Mouse (Mus musculus) forelimb bud, embryonic 11.5 days (tissue): ENCODE measurements around the gene Coro2b.

Experiments used
- DNase-seq: peaks from one replicate; pipeline ENCODE4 v3.0.0-alpha.2; 2012; ENCODE audit warnings: low read depth, low spot score

Coro2b gene

GRCm38 (mm10) chr9:62536655-62537631 lies at the start of gene Coro2b:
Coro2b (minus strand) TSS chr9:62537044.
- peak; percentile 42 for DNase-seq

- DNase-seq: no peak
Observed at GRCm38 (mm10) chr9:62577558-62577957, 40.7 kb upstream of the Coro2b start.

- DNase-seq: no peak
Observed at GRCm38 (mm10) chr9:62569121-62569520, 32.3 kb upstream of the Coro2b start.

- DNase-seq: no peak
Observed at GRCm38 (mm10) chr9:62567818-62568217, 31.0 kb upstream of the Coro2b start.

- no peak for DNase-seq
Observed at GRCm38 (mm10) chr9:62562236-62562635, 25.4 kb upstream of the Coro2b start.

DNA sequence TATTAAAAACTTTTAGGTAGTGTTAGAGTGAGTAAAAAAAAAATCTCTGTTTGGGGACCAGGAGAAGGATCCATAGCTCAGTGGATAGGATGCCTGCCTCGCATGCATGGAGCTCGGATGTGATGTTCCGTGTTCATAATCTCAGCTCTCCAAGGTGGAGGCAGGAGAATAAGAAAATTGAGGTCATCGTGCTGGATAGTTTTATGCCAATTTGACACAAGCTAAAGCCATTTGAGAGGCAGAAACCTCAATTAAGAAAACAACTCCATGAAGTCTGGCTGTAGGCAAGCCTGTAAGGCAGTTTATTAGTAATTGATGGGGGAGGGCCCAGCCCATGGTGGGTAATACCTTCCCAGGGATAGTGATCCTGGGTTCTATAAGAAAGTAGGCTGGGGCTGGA lies 23.6 kb upstream of the Coro2b start:
- no peak for DNase-seq

- no peak for DNase-seq
Observed at GRCm38 (mm10) chr9:62560006-62560405, 23.2 kb upstream of the Coro2b start.

DNA sequence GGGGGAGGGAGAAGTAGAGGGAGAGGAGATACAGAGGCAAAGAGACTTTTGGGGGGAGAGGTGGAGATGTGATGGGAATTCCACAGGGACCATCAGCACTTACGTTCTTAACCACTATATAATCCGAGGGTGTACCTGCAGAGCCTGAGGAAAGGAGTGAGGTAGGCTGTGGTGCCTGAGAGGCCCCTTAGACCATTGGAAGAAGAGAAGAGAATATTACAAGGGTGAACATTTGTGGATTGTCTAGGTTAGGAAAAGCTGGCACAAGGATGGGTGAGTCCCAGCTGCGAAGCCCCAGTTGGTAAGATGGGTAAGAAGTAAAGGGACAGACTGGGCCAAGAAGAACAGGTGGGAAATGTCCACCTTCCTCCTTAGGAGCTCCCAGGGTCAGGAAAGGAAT lies 22.6 kb upstream of the Coro2b start:
- no peak for DNase-seq

DNA sequence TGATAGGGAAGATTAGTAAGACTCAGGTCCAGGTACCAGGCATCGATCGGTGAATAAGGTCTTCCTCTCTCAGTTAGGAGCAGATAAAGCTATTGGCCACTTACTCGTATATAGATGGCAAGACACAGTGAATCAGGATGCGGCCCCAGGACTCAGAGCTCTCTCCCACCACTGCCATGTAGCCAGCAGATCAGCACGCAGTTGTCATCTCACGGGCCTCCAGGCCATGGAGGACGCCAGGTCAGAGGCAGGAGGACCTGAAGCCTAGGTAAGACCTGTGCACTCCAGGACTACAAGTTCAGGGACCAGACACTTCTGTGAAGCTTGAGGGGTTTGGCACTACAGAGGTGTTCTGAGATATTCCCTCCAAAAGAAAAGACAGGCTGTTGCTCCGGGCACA lies 21.2 kb upstream of the Coro2b start:
- no peak for DNase-seq

GRCm38 (mm10) chr9:62556748-62557147 lies 19.9 kb upstream of the Coro2b start:
- DNase-seq: no peak

DNA sequence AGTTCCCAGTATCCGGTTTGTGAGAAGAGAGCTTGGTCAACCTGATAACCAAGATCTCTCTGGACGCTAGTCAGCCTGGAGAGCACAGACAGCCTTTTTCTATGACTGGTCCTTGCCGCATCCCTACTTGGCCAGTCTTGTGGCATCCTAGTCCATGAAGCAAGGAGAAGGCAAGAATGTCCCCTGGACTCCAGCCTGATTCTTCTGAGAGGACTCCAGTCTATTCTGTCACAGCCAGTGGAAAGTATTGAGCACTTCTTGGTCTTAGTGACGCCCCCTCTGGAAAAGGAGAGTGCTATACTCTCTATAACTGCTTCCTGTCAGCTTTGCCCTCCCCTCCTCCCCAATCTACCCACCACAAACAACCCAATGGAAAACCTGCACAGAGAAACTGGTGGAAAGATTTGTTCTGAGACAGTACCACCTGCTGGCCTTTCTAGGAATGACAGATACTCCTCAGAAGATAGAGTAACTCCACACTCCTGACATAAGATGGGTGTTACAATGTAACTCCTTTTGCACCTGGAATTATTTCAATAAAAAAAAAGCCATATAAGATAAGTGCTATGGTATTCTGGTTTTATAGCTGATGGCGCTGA lies 18.5 kb upstream of the Coro2b start:
- peak; percentile 55 for DNase-seq

DNA sequence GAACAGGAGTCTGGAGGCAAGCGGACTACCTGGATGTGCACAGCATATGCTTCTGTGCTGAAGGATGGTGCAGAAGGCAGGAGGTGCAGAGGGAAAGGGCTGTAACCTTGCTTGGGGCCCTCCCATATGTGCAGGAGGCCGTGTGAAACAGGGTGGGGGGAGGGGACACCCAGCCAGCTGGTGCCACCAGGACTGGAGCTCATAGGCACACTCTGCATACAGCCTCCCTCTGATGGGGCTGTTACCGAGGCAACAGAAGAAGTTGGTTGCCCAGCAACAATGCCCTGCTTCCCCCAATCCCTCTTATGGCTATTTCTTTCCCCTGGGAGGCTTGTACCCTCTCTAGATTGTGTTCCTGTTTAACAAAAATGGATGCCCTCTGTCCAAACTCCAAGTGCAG lies 17.8 kb upstream of the Coro2b start:
- DNase-seq: no peak

- DNase-seq: peak; percentile 62
Observed at GRCm38 (mm10) chr9:62553366-62553940, 16.6 kb upstream of the Coro2b start.

GRCm38 (mm10) chr9:62551531-62551930 lies 14.7 kb upstream of the Coro2b start:
- DNase-seq: no peak

- DNase-seq: peak; percentile 40
Observed at GRCm38 (mm10) chr9:62550661-62551093, 13.8 kb upstream of the Coro2b start.

DNA sequence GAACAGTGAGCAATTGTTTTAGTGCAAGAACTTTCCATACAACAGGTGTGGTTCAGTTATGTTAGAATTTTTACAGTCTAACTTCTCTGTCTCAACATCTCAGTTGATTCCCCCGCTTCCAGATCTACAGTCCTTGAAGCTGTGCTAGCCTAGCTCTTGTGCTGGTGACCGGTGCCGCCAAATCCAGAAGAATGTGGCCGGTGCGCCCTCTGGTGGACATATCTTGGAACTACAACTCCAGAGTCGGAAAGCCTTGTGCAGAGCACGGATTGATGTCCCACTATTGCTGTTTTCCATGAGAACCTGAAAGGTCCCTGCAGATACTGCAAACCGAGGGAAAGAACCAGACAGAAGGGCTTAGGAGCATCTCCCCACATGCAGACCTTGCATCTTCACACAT lies 13.0 kb upstream of the Coro2b start:
- peak; percentile 85 for DNase-seq

DNA sequence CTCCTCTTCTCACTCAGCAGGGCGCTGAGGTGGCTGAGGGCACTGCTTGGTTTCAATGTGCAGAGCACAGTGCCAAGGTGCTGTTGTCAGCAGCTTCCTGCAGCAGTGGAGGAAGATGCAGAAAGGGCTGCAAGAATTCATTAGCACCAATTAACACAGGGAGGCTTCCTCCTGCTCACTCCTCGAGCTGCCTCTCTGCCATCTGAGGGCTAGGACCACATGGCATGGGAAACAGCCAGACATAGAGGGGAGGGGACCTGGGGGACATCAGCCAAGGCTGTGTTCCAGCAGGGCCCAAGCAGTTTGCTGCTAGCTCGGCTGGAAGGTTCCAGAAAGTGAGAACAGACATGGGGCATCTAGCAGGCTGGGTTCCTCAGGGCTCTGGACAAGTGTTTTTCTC lies 10.6 kb upstream of the Coro2b start:
- no peak for DNase-seq

GRCm38 (mm10) chr9:62544856-62545255 lies 8.0 kb upstream of the Coro2b start:
- no peak for DNase-seq

- no peak for DNase-seq
Observed at GRCm38 (mm10) chr9:62543878-62544277, 7.0 kb upstream of the Coro2b start.

DNA sequence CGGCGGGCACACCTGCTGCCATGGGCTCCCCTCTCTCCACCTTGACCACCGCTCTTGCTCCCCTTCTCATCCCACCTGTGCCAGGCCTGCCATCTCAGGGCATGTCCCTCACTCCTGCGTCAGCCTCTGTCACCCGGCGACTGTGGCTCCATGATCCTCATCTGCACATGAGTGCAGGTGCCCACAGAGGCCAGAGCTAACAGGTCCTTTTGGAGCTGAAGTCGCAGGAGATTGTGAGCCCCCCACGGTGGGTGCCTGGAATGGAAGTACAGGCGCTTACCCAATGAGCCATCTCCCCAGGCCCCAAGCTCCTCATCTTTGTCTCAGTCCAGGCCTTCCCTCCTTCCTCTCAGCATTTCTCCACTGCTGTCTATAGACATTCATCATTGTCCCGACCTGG lies 4.8 kb upstream of the Coro2b start:
- DNase-seq: no peak

- DNase-seq: no peak
Observed at GRCm38 (mm10) chr9:62541182-62541581, 4.3 kb upstream of the Coro2b start.

DNA sequence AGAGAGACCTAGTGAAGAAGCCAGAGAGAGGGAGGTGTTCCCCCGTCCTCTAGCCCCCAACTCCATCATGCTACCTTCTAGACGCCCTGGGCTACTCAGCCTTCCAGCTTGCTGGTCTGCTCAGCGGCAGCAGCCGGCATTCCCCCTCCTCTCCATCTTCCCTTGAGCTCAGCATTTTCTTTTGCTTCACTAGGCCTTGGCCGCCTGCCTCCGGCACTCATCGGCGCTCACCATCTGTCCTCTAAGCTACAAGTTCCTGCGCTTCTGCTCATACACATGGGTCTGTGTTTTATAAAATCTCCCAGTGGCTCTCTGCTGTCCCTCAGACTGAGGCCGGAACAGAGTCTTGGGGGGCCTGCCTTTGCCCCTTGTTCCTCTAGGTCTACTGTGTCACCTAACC lies 3.9 kb upstream of the Coro2b start:
- no peak for DNase-seq

DNA sequence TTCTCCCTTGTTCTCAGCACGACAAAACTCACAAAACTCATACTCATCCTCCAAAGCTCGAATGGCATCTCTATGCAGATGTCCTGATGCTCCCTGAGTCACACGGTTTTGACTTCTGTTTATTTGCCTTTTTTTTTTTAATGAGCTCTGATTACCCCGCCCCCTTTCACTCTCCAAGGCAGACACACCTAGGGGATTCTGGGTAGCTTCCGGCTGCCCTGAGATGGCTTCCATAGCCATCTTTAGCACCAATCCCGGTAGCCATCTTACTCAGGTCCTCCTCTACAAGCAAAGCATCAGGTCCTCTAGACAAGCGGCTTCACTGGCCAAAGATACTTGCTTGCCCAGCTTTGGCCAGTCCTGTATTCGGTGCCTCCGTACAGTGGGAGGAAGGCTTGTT lies 3.3 kb upstream of the Coro2b start:
- DNase-seq: no peak
